17 mouse cellular contexts compared by ENCODE assay signal in genomic region chr15:77216704-77217103, GRCm38 (mm10).
DNase-seq lines count a peak whose midpoint lies in the region; ATAC-seq and TF ChIP-seq lines count a peak whose summit lies in the region.
"Had no signal": no experiment of that assay in that cellular context is flagged by ENCODE, and none has a peak within 500 bp of the region (broad histone marks: within the 10 kb centered on the region; RNA-seq: fewer than 3 reads in every experiment).

No protein-coding gene starts in this region.

- ATAC-seq in heart, embryonic 15.5 days (replicated peaks; ENCODE audit: insufficient number of reproducible peaks, insufficient read depth, low FRiP score, low read depth) = no peak
- no peak for ATAC-seq in midbrain, embryonic 11.5 days (ENCODE audit: low FRiP score)
- no peak for ATAC-seq in midbrain, postnatal 0 days (ENCODE audit: low FRiP score)
- ATAC-seq: forebrain, embryonic 15.5 days had no signal

- no peaks in the 10 kb centered on the region for H3K9me3 ChIP-seq in heart, embryonic 15.5 days (replicated peaks)
- H3K9me3 ChIP-seq in midbrain, embryonic 11.5 days (ENCODE audit: control insufficient read depth, low read length) = no peaks in the 10 kb centered on the region
- H3K9me3 ChIP-seq in midbrain, postnatal 0 days (ENCODE audit: low read length) = no peaks in the 10 kb centered on the region
- H3K9me3 ChIP-seq: forebrain, embryonic 15.5 days; liver, embryonic 15.5 days; megakaryocyte, embryonic 14.5 days; neural tube, embryonic 12.5 days had no signal

- H3K4me2 ChIP-seq in heart, embryonic 15.5 days = no peak overlapping the region
- no peak overlapping the region for H3K4me2 ChIP-seq in midbrain, embryonic 11.5 days
- H3K4me2 ChIP-seq in midbrain, postnatal 0 days (ENCODE audit: low read depth, low read length, poor library complexity, severe bottlenecking) = no peak overlapping the region
- H3K4me2 ChIP-seq: forebrain, embryonic 15.5 days; liver, embryonic 15.5 days; neural tube, embryonic 12.5 days had no signal

- DNase-seq in heart, adult 2 months = no peak
- DNase-seq in midbrain, embryonic 11.5 days (ENCODE audit: low spot score, missing footprints) = peak; percentile 10
- DNase-seq in midbrain, postnatal 0 days (ENCODE audit: low spot score) = no peak
- DNase-seq in fat pad, adult 2 months (ENCODE audit: extremely low read depth, low read depth, low spot score) = peak; percentile 85
- no peak for DNase-seq in frontal cortex, adult 2 months (ENCODE audit: extremely low spot score in 1 of 2, low spot score in 1 of 2)
- DNase-seq in layer of hippocampus, postnatal 36 days = no peak
- DNase-seq: adrenal gland, postnatal 25 days; cerebellum, adult 18-20 months; left cerebral cortex, postnatal 4 days; lung, postnatal 10 days; spleen, adult 18-20 months had no signal

- peaks cover 1% of the 10 kb centered on the region; the same call in 1 of the 2 replicates for H3K79me2 ChIP-seq in heart, adult 2 months (replicated peaks; ENCODE audit: control insufficient read depth, insufficient read depth, low read length)

- peaks cover 73% of the 10 kb centered on the region for H3K4me1 ChIP-seq in heart, embryonic 15.5 days (replicated peaks)
- peaks cover 36% of the 10 kb centered on the region for H3K4me1 ChIP-seq in heart, adult 2 months (ENCODE audit: control insufficient read depth, insufficient read depth, low read length)
- H3K4me1 ChIP-seq in midbrain, embryonic 11.5 days (ENCODE audit: control insufficient read depth, insufficient read depth, low read length) = peaks cover 25% of the 10 kb centered on the region
- no peaks in the 10 kb centered on the region for H3K4me1 ChIP-seq in midbrain, postnatal 0 days (ENCODE audit: insufficient read depth, low read length)
- H3K4me1 ChIP-seq: megakaryocyte, embryonic 14.5 days had no signal

- TF ChIP-seq EP300 in heart, adult 2 months (IDR thresholded peaks at IDR 0.05; ENCODE audit: insufficient read depth, low read depth, low read length) = no peak

- no peaks in the 10 kb centered on the region for H3K27me3 ChIP-seq in heart, embryonic 15.5 days
- no peaks in the 10 kb centered on the region for H3K27me3 ChIP-seq in heart, adult 2 months (ENCODE audit: control insufficient read depth, insufficient read depth, low read length)
- no peaks in the 10 kb centered on the region for H3K27me3 ChIP-seq in midbrain, embryonic 11.5 days (ENCODE audit: control insufficient read depth, insufficient read depth, low read length)
- H3K27me3 ChIP-seq in midbrain, postnatal 0 days (ENCODE audit: insufficient read depth, low read length) = no peaks in the 10 kb centered on the region
- H3K27me3 ChIP-seq: forebrain, embryonic 15.5 days; liver, embryonic 15.5 days; neural tube, embryonic 12.5 days had no signal

- intact Hi-C loops in heart, adult 2 months (cut with DNase I) = loop anchor here (5.0 kb wide), 1 partner anchor 234 kb away; no protein-coding TSS in a partner anchor

- no peak overlapping the region for H3K9ac ChIP-seq in heart, embryonic 15.5 days
- H3K9ac ChIP-seq in heart, adult 2 months (ENCODE audit: low read depth, low read length) = no peak overlapping the region
- H3K9ac ChIP-seq in midbrain, embryonic 11.5 days (ENCODE audit: low read length) = no peak overlapping the region
- H3K9ac ChIP-seq in midbrain, postnatal 0 days (replicated peaks; ENCODE audit: low read length, poor library complexity, severe bottlenecking) = no peak overlapping the region
- H3K9ac ChIP-seq: forebrain, embryonic 15.5 days; liver, embryonic 15.5 days; neural tube, embryonic 12.5 days had no signal

- no peak for TF ChIP-seq POLR2A in heart, adult 2 months (IDR thresholded peaks at IDR 0.05; ENCODE audit: insufficient read depth, low read depth, low read length)

- H3K36me3 ChIP-seq in heart, embryonic 15.5 days = no peaks in the 10 kb centered on the region
- H3K36me3 ChIP-seq in heart, adult 2 months (ENCODE audit: control insufficient read depth, insufficient read depth, low read length) = peaks cover 13% of the 10 kb centered on the region
- no peaks in the 10 kb centered on the region for H3K36me3 ChIP-seq in midbrain, embryonic 11.5 days (ENCODE audit: control insufficient read depth, insufficient read depth, low read length)
- H3K36me3 ChIP-seq in midbrain, postnatal 0 days (ENCODE audit: insufficient read depth, low read length) = no peaks in the 10 kb centered on the region
- H3K36me3 ChIP-seq: forebrain, embryonic 15.5 days; liver, embryonic 15.5 days; neural tube, embryonic 12.5 days had no signal

- 43% methylated on average over 6 of the region's 6 CpGs for WGBS in heart, embryonic 15.5 days
- WGBS in heart, adult 2 months = 61% methylated on average over 6 of the region's 6 CpGs
- 90% methylated on average over 6 of the region's 6 CpGs for WGBS in midbrain, embryonic 11.5 days
- 92% methylated on average over 6 of the region's 6 CpGs for WGBS in midbrain, postnatal 0 days

- H3K4me3 ChIP-seq in heart, embryonic 15.5 days = no peak overlapping the region
- H3K4me3 ChIP-seq in heart, adult 2 months = no peak overlapping the region
- no peak overlapping the region for H3K4me3 ChIP-seq in midbrain, embryonic 11.5 days (ENCODE audit: low read depth, low read length)
- no peak overlapping the region for H3K4me3 ChIP-seq in midbrain, postnatal 0 days (ENCODE audit: low read depth, low read length)
- H3K4me3 ChIP-seq: erythroblast, embryonic 14.5 days; forebrain, embryonic 15.5 days; liver, embryonic 15.5 days; megakaryocyte, embryonic 14.5 days; neural tube, embryonic 12.5 days had no signal

- H3K27ac ChIP-seq in heart, embryonic 15.5 days = peak overlapping the region; percentile 89
- H3K27ac ChIP-seq in heart, adult 2 months = no peak overlapping the region; the same call in 1 of the 2 replicates
- no peak overlapping the region for H3K27ac ChIP-seq in midbrain, embryonic 11.5 days (ENCODE audit: low read depth, low read length)
- H3K27ac ChIP-seq in midbrain, postnatal 0 days (ENCODE audit: low read depth, low read length) = no peak overlapping the region
- H3K27ac ChIP-seq: forebrain, embryonic 15.5 days; liver, embryonic 15.5 days; neural tube, embryonic 12.5 days had no signal

- no peak for TF ChIP-seq CTCF in heart, adult 2 months (IDR thresholded peaks at IDR 0.05)
- no peak for TF ChIP-seq CTCF in midbrain, postnatal 0 days (IDR thresholded peaks at IDR 0.05)

Comparison
In these comparisons a context has a peak if more than half of its experiments do, and no peak if none do; other contexts are left out.
1. DNase-seq: peak in midbrain, embryonic 11.5 days (single experiment) and fat pad, adult 2 months (single experiment); none in heart, adult 2 months (0 of 2), midbrain, postnatal 0 days (single experiment), frontal cortex, adult 2 months (0 of 2) and layer of hippocampus, postnatal 36 days (0 of 2).